Mouse (Mus musculus) stomach, postnatal 0 days (tissue): ENCODE results near the gene Acadl. TPM values are rescaled to one million over a fixed set of nuclear protein-coding genes. Genes with fewer than 3 reads are reported as not detected.

Experiments used
- ATAC-seq: fragments of 200-750 bp; cut with Nextera tagmentation; 2 replicates; pipeline ENCODE4 v1.8.0; 2017; ENCODE audit not compliant: low FRiP score, low TSS enrichment
- DNase-seq: peaks from one replicate; pipeline ENCODE4 v3.0.0-alpha.2; 2016; ENCODE audit warnings: low spot score
- H3K27ac ChIP-seq: fragments of 300-500 bp; sonication (generic); replicated peaks from 2 replicates; pipeline ENCODE4 v1.5.1; 2014; ENCODE audit warnings: mild to moderate bottlenecking, control low read depth
- H3K27me3 ChIP-seq: fragments of 300-500 bp; sonication (generic); 2 replicates; pipeline ENCODE4 v1.6.1; 2014; ENCODE audit warnings: low read length; ENCODE audit not compliant: control insufficient read depth, insufficient read depth
- H3K36me3 ChIP-seq: fragments of 300-500 bp; sonication (generic); 2 replicates; pipeline ENCODE4 v1.6.1; 2014; ENCODE audit warnings: low read length, mixed read lengths; ENCODE audit not compliant: control insufficient read depth, insufficient read depth
- H3K4me1 ChIP-seq: fragments of 300-500 bp; sonication (generic); replicated peaks from 2 replicates; pipeline ENCODE4 v1.6.1; 2014; ENCODE audit warnings: antibody characterized with exemption; ENCODE audit not compliant: control insufficient read depth, insufficient read depth
- H3K4me2 ChIP-seq: fragments of 300-500 bp; sonication (generic); replicated peaks from 2 replicates; pipeline ENCODE4 v1.6.1; 2014; ENCODE audit warnings: low read depth, mild to moderate bottlenecking, control low read depth, moderate library complexity
- H3K4me3 ChIP-seq: fragments of 300-500 bp; sonication (generic); 2 replicates; pipeline ENCODE4 v1.5.1; 2014; ENCODE audit warnings: low read depth, low read length, control low read depth
- H3K9ac ChIP-seq: fragments of 300-500 bp; sonication (generic); 2 replicates; pipeline ENCODE4 v1.6.1; 2014; ENCODE audit warnings: mild to moderate bottlenecking, low read length, control low read depth, mixed read lengths
- H3K9me3 ChIP-seq: fragments of 300-500 bp; sonication (generic); 2 replicates; pipeline ENCODE4 v1.6.1; 2016; ENCODE audit warnings: low read length; ENCODE audit not compliant: control insufficient read depth
- CTCF ChIP-seq: IDR thresholded peaks from 2 replicates; pipeline ENCODE4 v1.5.1; 2016; ENCODE audit warnings: antibody characterized with exemption, low read depth, mild to moderate bottlenecking, moderate library complexity
- EP300 ChIP-seq: optimal IDR thresholded peaks from 2 replicates; pipeline ENCODE3; 2016; ENCODE audit warnings: antibody characterized with exemption
- WGBS: fragments of 180-500 bp; shearing (Covaris S2); extraction: QIAGEN DNeasy Blood & Tissue Kit; methylation state at CpG from one replicate; pipeline ENCODE4 v1.1.7; 2014; 5-methylcytosine and 5-hydroxymethylcytosine counted together
- polyA plus RNA-seq: library from polyadenylated mRNA; unstranded; fragments of >200 nt; fragmentation: Nextera tagmentation; extraction: Ambion mirVana; gene quantifications from 2 replicates; pipeline ENCODE4 v1.2.1, GENCODE M21; 2015

Gene Acadl
- polyA plus RNA-seq, 1 experiment from 2014 or later: 232 TPM

GRCm38 (mm10) chr1:66896125-66896524 is 33.0 kb upstream of the Acadl start:
- H3K9ac ChIP-seq: no peak overlapping the region
- no peaks in the 10 kb centered on the region for H3K9me3 ChIP-seq
- no peak overlapping the region for H3K27ac ChIP-seq
- ATAC-seq: peak; percentile 62
- H3K4me2 ChIP-seq: peak overlapping the region; percentile 44
- H3K27me3 ChIP-seq: no peaks in the 10 kb centered on the region
- WGBS: 21% methylated on average over 5 of the region's 5 CpGs
- H3K4me3 ChIP-seq: no peak overlapping the region; the same call in 1 of the 2 replicates
- H3K36me3 ChIP-seq: no peaks in the 10 kb centered on the region
- DNase-seq: peak; percentile 26
- no peaks in the 10 kb centered on the region for H3K4me1 ChIP-seq
- TF ChIP-seq CTCF: peak; percentile 64
- TF ChIP-seq EP300: no peak

- DNase-seq (peak; percentile 65), ATAC-seq (peak; percentile 86)
- H3K4me1 ChIP-seq: no peaks in the 10 kb centered on the region
- H3K27ac ChIP-seq: no peak overlapping the region
- H3K27me3 ChIP-seq: no peaks in the 10 kb centered on the region
- TF ChIP-seq EP300 (no peak), CTCF (peak; percentile 82)
- H3K4me3 ChIP-seq: no peak overlapping the region
- H3K9me3 ChIP-seq: no peaks in the 10 kb centered on the region
- peak overlapping the region; percentile 44 for H3K4me2 ChIP-seq
- H3K36me3 ChIP-seq: no peaks in the 10 kb centered on the region
- H3K9ac ChIP-seq: no peak overlapping the region
Observed at GRCm38 (mm10) chr1:66895837-66896118, 32.7 kb upstream of the Acadl start.

DNA sequence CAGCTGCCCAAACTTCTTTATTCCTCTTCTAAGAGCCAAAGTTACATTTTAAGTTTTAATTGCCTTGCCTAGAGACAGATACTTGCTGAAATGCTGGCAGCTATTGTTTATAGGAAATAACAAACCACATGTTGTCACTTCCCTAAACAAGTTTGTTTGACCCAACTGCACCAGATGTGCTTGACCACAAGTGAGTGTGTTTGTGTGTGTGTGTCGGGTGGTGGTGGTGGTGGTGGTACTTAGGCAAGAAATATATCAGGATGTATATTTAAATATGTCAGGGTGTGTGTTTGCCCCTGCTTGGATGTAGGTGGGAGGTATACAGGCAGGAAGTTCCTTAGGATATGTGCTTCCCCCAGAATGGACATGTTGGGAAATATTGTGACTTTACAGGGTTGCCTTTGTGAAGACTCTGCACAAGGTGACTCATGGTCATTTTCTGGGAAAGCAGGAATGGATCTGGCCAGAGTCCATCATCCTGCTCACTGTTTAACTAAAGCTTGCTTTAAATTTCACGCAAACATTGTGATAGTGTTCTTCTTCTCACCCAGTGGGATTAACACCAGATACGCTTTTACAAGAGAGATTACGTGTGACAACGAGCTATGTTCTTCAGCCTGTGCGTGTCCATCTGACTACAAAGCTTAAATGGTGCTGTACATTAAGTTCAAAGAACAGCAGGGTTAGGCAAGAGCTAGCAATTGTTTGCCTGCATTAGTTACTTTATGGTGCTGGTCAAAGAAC is 32.2 kb upstream of the Acadl start:
- DNase-seq (peak; percentile 23), ATAC-seq (peak; percentile 75)
- WGBS: 47% methylated on average over 6 of the region's 6 CpGs
- H3K27me3 ChIP-seq: no peaks in the 10 kb centered on the region
- H3K4me1 ChIP-seq: no peaks in the 10 kb centered on the region
- H3K9me3 ChIP-seq: no peaks in the 10 kb centered on the region
- no peak overlapping the region; the same call in 1 of the 2 replicates for H3K4me2 ChIP-seq
- H3K9ac ChIP-seq: no peak overlapping the region
- no peak overlapping the region for H3K4me3 ChIP-seq
- TF ChIP-seq CTCF (no peak), EP300 (no peak)
- H3K36me3 ChIP-seq: no peaks in the 10 kb centered on the region
- H3K27ac ChIP-seq: no peak overlapping the region

DNA sequence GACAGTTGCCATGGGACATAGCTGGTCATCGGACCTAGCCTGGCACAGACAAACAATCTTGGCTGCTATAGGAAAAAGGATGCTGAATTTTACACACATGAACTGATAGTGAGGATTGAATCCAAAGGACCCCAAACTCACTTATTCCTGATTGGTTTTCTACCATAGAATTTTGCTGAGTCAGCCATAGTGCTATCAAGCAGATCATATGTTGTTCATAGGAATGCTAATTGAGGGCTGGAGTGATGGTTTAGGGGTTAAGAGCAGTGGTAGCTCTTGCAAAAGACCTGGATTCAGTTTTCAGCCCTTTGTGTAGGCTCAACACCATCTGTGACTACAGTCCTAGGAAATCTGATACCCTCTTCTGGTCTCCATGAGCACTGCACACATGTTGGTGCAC is 24.1 kb upstream of the Acadl start:
- Histone ChIP-seq H3K27ac (no peak overlapping the region), H3K4me3 (no peak overlapping the region), H3K9me3 (no peaks in the 10 kb centered on the region), H3K27me3 (no peaks in the 10 kb centered on the region), H3K4me2 (no peak overlapping the region), H3K36me3 (no peaks in the 10 kb centered on the region), H3K9ac (no peak overlapping the region), H3K4me1 (no peaks in the 10 kb centered on the region)
- no peak for ATAC-seq
- 97% methylated on average over 1 of the region's 1 CpGs for WGBS
- no peak for TF ChIP-seq EP300
- TF ChIP-seq CTCF: no peak
- no peak for DNase-seq

DNA sequence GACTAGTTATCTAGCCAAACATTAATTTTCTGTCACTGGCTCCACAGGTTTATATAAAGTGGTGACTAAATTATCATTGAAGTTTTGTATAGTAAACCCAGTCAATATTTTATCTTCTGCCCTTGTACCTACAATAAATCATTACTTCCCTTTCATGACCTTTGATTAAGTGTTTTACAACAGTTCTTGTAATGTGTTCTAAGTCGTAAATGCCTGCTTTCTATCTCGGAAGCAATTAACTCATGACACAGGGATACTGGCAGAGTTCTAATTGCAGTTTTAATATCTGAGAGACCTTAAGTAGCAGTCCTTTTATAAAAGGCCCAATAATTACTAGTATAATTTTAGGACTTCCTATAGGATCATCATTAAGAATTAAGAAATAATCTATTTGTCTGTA is 17.1 kb upstream of the Acadl start:
- DNase-seq (no peak), ATAC-seq (no peak)
- Histone ChIP-seq H3K9ac (no peak overlapping the region), H3K27ac (no peak overlapping the region), H3K27me3 (no peaks in the 10 kb centered on the region), H3K4me2 (no peak overlapping the region), H3K36me3 (no peaks in the 10 kb centered on the region), H3K4me3 (no peak overlapping the region), H3K4me1 (no peaks in the 10 kb centered on the region), H3K9me3 (no peaks in the 10 kb centered on the region)
- TF ChIP-seq EP300: no peak
- TF ChIP-seq CTCF: no peak
- 63% methylated on average over 2 of the region's 2 CpGs for WGBS

DNA sequence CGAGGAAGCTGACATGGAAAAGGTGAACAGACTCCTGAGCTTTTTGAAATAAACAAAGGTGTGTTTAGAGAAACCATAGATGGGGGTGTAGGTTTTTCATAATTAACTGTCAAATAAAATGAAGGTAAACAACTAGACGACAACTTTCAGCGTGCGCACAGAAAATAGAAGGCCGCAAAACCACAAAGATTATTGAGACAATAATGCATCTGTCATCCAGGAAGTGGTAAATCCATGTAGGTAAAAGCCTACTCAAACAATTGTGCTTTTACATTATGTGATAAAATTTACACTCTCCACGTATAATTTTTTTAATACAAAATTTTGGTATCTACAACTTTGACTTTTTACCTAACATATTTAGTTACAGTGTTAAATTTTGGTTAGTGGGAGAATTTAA is 11.7 kb upstream of the Acadl start:
- DNase-seq (no peak), ATAC-seq (no peak)
- Histone ChIP-seq H3K27ac (no peak overlapping the region), H3K9ac (no peak overlapping the region), H3K4me2 (no peak overlapping the region), H3K4me1 (no peaks in the 10 kb centered on the region), H3K36me3 (no peaks in the 10 kb centered on the region), H3K27me3 (no peaks in the 10 kb centered on the region), H3K4me3 (no peak overlapping the region), H3K9me3 (no peaks in the 10 kb centered on the region)
- WGBS: 76% methylated on average over 6 of the region's 6 CpGs
- TF ChIP-seq CTCF: no peak
